Mouse (Mus musculus): ENCODE measurements around the gene Slc22a14.

GRCm38 (mm10) chr9:119181241-119181728 is 184.1 kb downstream of the Slc22a14 start:
- no peak for TF ChIP-seq CTCF (IDR thresholded peaks at IDR 0.05; ENCODE audit: extremely low read depth, insufficient read length, insufficient replicate concordance, low read depth, low read length)
- no peak for TF ChIP-seq POLR2A (IDR thresholded peaks at IDR 0.05; ENCODE audit: low read depth, low read length)
